Mouse (Mus musculus) cerebellum, adult (tissue): Measurements from ENCODE around the gene Tbce.

Source experiments
- ATAC-seq: cut with Nextera tagmentation; 2 replicates; pipeline ENCODE4 v1.9.2; 2017; ENCODE audit warnings: mild to moderate bottlenecking, moderate library complexity, mixed read lengths; ENCODE audit not compliant: insufficient number of reproducible peaks, low FRiP score, low TSS enrichment

Tbce gene

DNA sequence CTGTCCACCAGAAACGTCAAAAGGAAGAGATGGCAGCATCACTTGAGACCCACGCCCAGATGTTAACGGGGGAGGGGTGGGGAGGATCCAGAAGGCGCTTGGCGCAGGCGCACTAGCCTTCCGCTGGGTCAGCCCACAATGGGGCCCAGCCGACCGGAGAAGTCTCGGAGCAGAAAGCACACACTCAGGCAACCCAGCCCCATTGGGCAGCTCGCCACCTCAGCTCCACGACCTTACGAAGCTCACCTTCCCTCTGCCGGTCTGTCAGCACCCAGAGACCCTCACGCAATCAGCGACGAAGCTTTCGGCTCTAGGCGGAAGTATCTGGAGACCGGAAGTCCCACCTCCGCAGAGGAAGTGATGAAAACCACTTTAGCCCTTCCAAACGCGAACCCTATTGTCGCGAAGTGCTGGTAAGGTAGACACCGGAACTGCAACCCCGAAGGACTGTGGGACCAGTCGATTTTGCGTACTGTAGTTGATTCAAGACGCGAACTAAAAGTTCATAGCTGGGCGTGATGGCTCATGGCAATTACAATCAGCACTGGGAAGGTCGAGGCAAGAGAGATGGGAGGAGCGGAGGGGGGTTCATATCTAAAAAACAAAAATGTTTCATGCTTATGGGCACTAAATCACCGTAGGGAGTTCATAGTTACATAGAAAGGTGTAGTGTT lies at the start of gene Tbce:
Gene Tbce, minus strand, starts transcription at position 347 of the 674 bp plus-strand sequence.
- peak; percentile 98 for ATAC-seq

GRCm38 (mm10) chr13:14088669-14089068 lies 49.2 kb upstream of the Tbce start:
- ATAC-seq, result no peak

- ATAC-seq, result no peak
These were observed 35.9 kb upstream of the Tbce start for GRCm38 (mm10) chr13:14075326-14075725.

GRCm38 (mm10) chr13:14074371-14074770 lies 34.9 kb upstream of the Tbce start:
- no peak for ATAC-seq

DNA sequence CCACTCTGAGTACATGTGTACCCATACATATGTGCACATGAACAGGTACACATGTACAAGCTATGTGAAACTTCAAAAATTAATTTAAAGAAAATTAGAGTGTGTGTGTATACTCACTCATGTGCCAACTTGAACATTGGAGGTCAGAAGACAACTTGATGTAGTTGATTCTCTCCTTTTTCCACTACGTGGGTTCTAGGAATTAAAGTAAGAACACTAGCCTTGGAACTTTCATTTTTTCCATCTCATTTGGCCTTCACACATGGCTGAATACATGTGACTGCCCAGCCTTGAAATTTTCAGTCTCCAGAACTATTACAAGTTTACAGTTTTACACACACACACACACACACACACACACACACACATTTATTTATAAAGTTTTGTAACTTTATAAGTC lies 29.9 kb upstream of the Tbce start:
- ATAC-seq, result no peak

GRCm38 (mm10) chr13:14068035-14068434 lies 28.6 kb upstream of the Tbce start:
- ATAC-seq, result no peak

- no peak for ATAC-seq
These were observed 26.3 kb upstream of the Tbce start for GRCm38 (mm10) chr13:14065701-14066100.

- no peak for ATAC-seq
These were observed 25.6 kb upstream of the Tbce start for GRCm38 (mm10) chr13:14065028-14065380.

GRCm38 (mm10) chr13:14064341-14065027 lies 25.0 kb upstream of the Tbce start:
- 0 out of 2 replicates have a peak, but pooled peaks have one; percentile 2 for ATAC-seq

GRCm38 (mm10) chr13:14063942-14064271 lies 24.5 kb upstream of the Tbce start:
- ATAC-seq, result peak; percentile 46

- ATAC-seq, result peak; percentile 96
These were observed 23.8 kb upstream of the Tbce start, which contains the start of the genes Arid4b and Ggps1 for GRCm38 (mm10) chr13:14063013-14063941. Arid4b (plus strand) TSS chr13:14063232. Ggps1 (minus strand) TSS chr13:14063488.

DNA sequence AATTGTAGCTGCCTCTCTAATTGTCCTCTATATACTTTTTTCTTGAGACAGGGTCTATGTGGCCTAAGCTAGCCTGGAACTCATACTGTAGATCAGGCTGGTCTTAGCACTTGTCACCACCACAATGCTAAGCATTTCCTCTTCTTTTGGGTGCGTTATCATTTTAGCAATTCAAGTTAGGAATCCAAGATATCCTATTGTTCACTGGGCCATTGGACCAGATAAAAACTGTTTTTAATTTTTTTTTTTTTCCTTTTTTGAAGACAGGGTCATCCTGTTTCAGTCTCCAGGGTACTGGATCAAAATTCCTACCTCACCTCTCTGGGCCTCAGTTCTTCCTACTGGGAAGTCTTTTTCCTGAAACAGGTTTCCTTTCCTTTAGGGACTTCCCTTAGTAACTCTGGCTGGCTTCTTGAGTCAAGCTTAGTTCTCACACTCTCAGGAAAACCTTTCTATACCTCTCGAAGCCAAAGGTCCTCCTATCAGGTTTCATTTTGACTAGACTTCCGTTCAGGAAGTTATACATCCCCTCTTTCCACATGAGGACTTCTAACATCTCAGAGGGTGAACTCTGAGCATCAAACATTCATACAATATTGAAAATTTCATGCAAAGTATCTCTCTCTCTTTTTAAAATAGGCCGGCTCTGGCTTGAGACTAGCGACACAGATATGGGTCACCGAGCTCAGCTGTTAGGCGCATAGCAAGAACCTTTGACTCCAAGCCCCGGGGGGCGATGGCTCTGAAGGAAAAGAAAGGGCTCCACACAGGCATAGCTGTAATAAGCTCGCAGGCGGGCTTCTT lies 23.0 kb upstream of the Tbce start:
- ATAC-seq, result no peak

DNA sequence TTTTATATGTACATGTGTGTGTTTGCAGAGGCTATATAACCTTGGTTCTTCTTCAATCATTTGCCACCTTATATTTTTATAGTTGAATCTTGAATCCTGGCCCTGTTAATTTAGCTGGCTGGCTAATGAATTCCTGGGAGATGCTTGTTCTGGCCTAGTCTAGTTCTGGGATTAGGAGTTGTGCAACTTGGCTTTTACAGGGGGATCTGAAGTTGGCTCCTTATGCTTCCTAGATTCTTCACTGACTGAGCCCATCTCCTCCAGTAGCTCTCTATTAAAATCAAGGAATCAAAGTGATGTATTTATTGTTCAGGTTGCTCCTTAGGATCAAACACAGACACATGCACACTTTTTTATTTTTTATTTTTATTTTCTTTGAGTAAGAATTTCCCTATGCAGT lies 20.1 kb upstream of the Tbce start:
- no peak for ATAC-seq

DNA sequence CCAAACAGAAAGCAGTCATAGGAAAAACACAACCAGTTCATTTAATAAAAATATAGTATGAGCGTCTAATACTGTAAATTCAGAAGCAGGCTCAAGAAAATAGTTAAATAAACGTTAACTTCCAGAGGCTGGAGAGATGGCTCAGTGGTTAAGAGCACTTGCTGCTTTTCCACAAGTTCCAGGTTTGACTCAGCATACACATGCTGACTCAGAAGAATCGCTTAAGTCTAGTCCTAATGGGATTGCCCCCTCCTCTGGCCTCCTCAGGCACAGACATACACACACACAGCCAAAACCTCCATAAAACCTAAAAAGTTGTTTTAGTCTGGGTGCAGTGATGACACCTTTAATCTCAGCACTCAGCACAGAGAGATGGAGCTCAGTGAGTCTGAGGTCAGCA lies 17.4 kb upstream of the Tbce start:
- ATAC-seq, result no peak

- no peak for ATAC-seq
These were observed 10.4 kb upstream of the Tbce start for GRCm38 (mm10) chr13:14049878-14050277.

- ATAC-seq, result no peak
These were observed 5.1 kb upstream of the Tbce start for GRCm38 (mm10) chr13:14044521-14044920.

- no peak for ATAC-seq
These were observed 4.4 kb upstream of the Tbce start for GRCm38 (mm10) chr13:14043851-14044250.

DNA sequence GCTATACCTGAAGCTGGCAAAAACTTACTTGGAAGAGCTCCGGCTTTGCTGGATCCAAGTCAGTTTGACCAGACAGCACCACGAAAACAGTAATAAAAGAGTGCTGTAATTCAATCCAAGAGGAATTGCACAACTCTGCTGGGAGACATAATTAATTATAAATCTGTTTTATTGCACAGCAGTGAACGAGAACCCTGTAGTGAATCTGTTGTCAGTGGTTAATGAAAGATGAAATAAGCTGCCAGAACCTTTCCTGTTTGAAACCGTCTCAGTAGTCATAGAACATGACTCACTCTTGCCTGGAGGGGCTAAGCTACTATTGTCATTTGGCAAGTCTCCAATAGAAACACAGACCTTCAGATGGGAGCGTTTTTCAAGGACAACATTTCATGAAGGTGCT lies 748 bp upstream of the Tbce start:
- no peak for ATAC-seq

DNA sequence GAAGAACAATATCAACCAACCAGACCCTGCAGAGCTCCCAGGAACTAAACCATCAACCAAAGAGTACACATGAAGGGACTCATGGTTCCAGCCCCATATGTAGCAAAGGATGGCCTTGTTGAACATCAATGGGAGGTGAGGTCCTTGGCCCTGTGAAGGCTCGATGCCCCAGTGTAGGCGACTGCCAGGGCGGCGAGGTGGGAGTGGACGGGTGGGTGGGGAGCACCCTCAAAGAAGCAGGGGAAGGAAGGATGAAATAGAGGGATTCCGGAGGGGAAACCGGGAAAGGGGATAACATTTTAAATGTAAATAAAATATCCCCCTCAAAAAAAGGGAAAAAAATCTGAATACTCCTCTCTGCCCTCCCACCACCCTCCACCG lies 537 bp downstream of the Tbce start:
- ATAC-seq, result no peak

GRCm38 (mm10) chr13:14035875-14036630 lies 3.4 kb downstream of the Tbce start:
- no peak for ATAC-seq
